Mouse (Mus musculus) ES-CJ7 (cell line): ENCODE results near the gene Nxpe4.
"Not testable (repeated sequence)": the region's sequence is repeated elsewhere in the genome, so short reads cannot be mapped to it uniquely, and the experiment has no call there.

Experiments
- DNase-seq: peaks from one replicate; pipeline ENCODE4 v3.0.0; 2011; ENCODE audit warnings: low read depth, low spot score

Nxpe4 gene

GRCm38 (mm10) chr9:48410217-48411035 is 248.6 kb downstream of the Nxpe4 start:
- no peak for DNase-seq

GRCm38 (mm10) chr9:48413591-48413990 is 251.8 kb downstream of the Nxpe4 start:
- no peak for DNase-seq

GRCm38 (mm10) chr9:48417366-48417765 is 255.5 kb downstream of the Nxpe4 start:
- not testable (repeated sequence) for DNase-seq

- no peak for DNase-seq
Measured at GRCm38 (mm10) chr9:48417994-48418393, 256.2 kb downstream of the Nxpe4 start.

GRCm38 (mm10) chr9:48418397-48418796 is 256.6 kb downstream of the Nxpe4 start:
- DNase-seq, result no peak

- no peak for DNase-seq
Measured at GRCm38 (mm10) chr9:48418829-48419228, 257.0 kb downstream of the Nxpe4 start.

GRCm38 (mm10) chr9:48420437-48420836 is 258.6 kb downstream of the Nxpe4 start:
- DNase-seq, result no peak

- no peak for DNase-seq
Measured at GRCm38 (mm10) chr9:48421029-48421428, 259.2 kb downstream of the Nxpe4 start.

GRCm38 (mm10) chr9:48421561-48421960 is 259.7 kb downstream of the Nxpe4 start:
- DNase-seq, result no peak

GRCm38 (mm10) chr9:48422382-48422781 is 260.6 kb downstream of the Nxpe4 start:
- DNase-seq, result no peak

- no peak for DNase-seq
Measured at GRCm38 (mm10) chr9:48423256-48423655, 261.4 kb downstream of the Nxpe4 start.

- DNase-seq, result no peak
Measured at GRCm38 (mm10) chr9:48427176-48427575, 265.4 kb downstream of the Nxpe4 start.

GRCm38 (mm10) chr9:48432449-48432848 is 270.6 kb downstream of the Nxpe4 start:
- no peak for DNase-seq

GRCm38 (mm10) chr9:48443873-48444272 is 282.1 kb downstream of the Nxpe4 start:
- no peak for DNase-seq

GRCm38 (mm10) chr9:48444821-48445220 is 283.0 kb downstream of the Nxpe4 start:
- DNase-seq, result no peak

GRCm38 (mm10) chr9:48447783-48448209 is 286.0 kb downstream of the Nxpe4 start:
- peak; percentile 41 for DNase-seq
